Mouse (Mus musculus) heart, embryonic 12.5 days (tissue): ENCODE data around the gene Aars2. TPM values are rescaled to one million over a fixed set of nuclear protein-coding genes. Genes with fewer than 3 reads are reported as not detected.

Experiments used
- ATAC-seq: fragments of 200-750 bp; cut with Nextera tagmentation; 2 replicates; pipeline ENCODE4 v1.8.0; 2017; ENCODE audit warnings: moderate TSS enrichment, moderate library complexity; ENCODE audit not compliant: insufficient number of reproducible peaks, low FRiP score
- H3K27ac ChIP-seq: fragments of 300-500 bp; sonication (generic); 2 replicates; pipeline ENCODE4 v1.5.1; 2016; ENCODE audit warnings: mild to moderate bottlenecking, moderate library complexity; ENCODE audit not compliant: poor library complexity, severe bottlenecking
- H3K27me3 ChIP-seq: fragments of 300-500 bp; sonication (generic); replicated peaks from 2 replicates; pipeline ENCODE4 v1.6.1; 2016; ENCODE audit warnings: mild to moderate bottlenecking, moderate library complexity
- H3K36me3 ChIP-seq: fragments of 300-500 bp; sonication (generic); 2 replicates; pipeline ENCODE4 v1.6.1; 2016; ENCODE audit warnings: mild to moderate bottlenecking, moderate library complexity
- H3K4me1 ChIP-seq: fragments of 300-500 bp; sonication (generic); replicated peaks from 2 replicates; pipeline ENCODE4 v1.6.1; 2016; ENCODE audit warnings: mild to moderate bottlenecking
- H3K4me2 ChIP-seq: fragments of 300-500 bp; sonication (generic); 2 replicates; pipeline ENCODE4 v1.6.1; 2016; ENCODE audit warnings: mild to moderate bottlenecking, moderate library complexity
- H3K4me3 ChIP-seq: fragments of 300-500 bp; sonication (generic); 2 replicates; pipeline ENCODE4 v1.5.1; 2016; ENCODE audit warnings: mild to moderate bottlenecking
- H3K9ac ChIP-seq: fragments of 300-500 bp; sonication (generic); 2 replicates; pipeline ENCODE4 v1.6.1; 2016; ENCODE audit warnings: mild to moderate bottlenecking, moderate library complexity
- H3K9me3 ChIP-seq: fragments of 300-500 bp; sonication (generic); replicated peaks from 2 replicates; pipeline ENCODE4 v1.6.1; 2016; ENCODE audit warnings: mild to moderate bottlenecking, moderate library complexity
- WGBS: fragments of 180-500 bp; shearing (Covaris S2); methylation state at CpG from one replicate; pipeline ENCODE4 v1.1.7; 2016; 5-methylcytosine and 5-hydroxymethylcytosine counted together
- polyA plus RNA-seq: library from polyadenylated mRNA; unstranded; fragments of >200 nt; fragmentation: Nextera tagmentation; extraction: Ambion mirVana; gene quantifications from 2 replicates; pipeline ENCODE4 v1.2.1, GENCODE M21; 2016

The Aars2 gene
- polyA plus RNA-seq, 1 experiment from 2014 or later, result 25.3 TPM

- WGBS, result 57% methylated on average over 2 of the region's 2 CpGs
- Histone ChIP-seq H3K4me2 (no peak overlapping the region), H3K36me3 (no peaks in the 10 kb centered on the region), H3K4me1 (peaks cover 18% of the 10 kb centered on the region), H3K27ac (no peak overlapping the region), H3K27me3 (no peaks in the 10 kb centered on the region), H3K4me3 (no peak overlapping the region), H3K9ac (no peak overlapping the region), H3K9me3 (no peaks in the 10 kb centered on the region)
- ATAC-seq, result no peak
Observed at GRCm38 (mm10) chr17:45499516-45499915, 7.1 kb upstream of the Aars2 start.

GRCm38 (mm10) chr17:45500981-45501380 lies 5.7 kb upstream of the Aars2 start:
- H3K9me3 ChIP-seq, result no peaks in the 10 kb centered on the region
- 32% methylated on average over 4 of the region's 4 CpGs for WGBS
- no peak overlapping the region for H3K27ac ChIP-seq
- no peak for ATAC-seq
- H3K36me3 ChIP-seq, result no peaks in the 10 kb centered on the region
- H3K4me3 ChIP-seq, result no peak overlapping the region
- H3K4me2 ChIP-seq, result no peak overlapping the region
- peaks cover 18% of the 10 kb centered on the region for H3K4me1 ChIP-seq
- H3K9ac ChIP-seq, result no peak overlapping the region
- H3K27me3 ChIP-seq, result no peaks in the 10 kb centered on the region

GRCm38 (mm10) chr17:45502324-45502723 lies 4.3 kb upstream of the Aars2 start:
- H3K4me3 ChIP-seq, result no peak overlapping the region
- H3K9me3 ChIP-seq, result no peaks in the 10 kb centered on the region
- ATAC-seq, result no peak
- no peaks in the 10 kb centered on the region for H3K36me3 ChIP-seq
- no peak overlapping the region for H3K9ac ChIP-seq
- peaks cover 26% of the 10 kb centered on the region for H3K4me1 ChIP-seq
- H3K27me3 ChIP-seq, result no peaks in the 10 kb centered on the region
- no peak overlapping the region for H3K27ac ChIP-seq
- 48% methylated on average over 4 of the region's 4 CpGs for WGBS
- H3K4me2 ChIP-seq, result no peak overlapping the region

- no peak for ATAC-seq
- Histone ChIP-seq H3K27me3 (no peaks in the 10 kb centered on the region), H3K9ac (no peak overlapping the region), H3K36me3 (peaks cover 7% of the 10 kb centered on the region; the same call in 1 of the 2 replicates), H3K27ac (no peak overlapping the region; the same call in 1 of the 2 replicates), H3K4me1 (peaks cover 29% of the 10 kb centered on the region), H3K9me3 (no peaks in the 10 kb centered on the region), H3K4me2 (no peak overlapping the region), H3K4me3 (no peak overlapping the region)
- 41% methylated on average over 5 of the region's 5 CpGs for WGBS
Observed at GRCm38 (mm10) chr17:45503301-45503973, 3.2 kb upstream of the Aars2 start.

GRCm38 (mm10) chr17:45505941-45506465 lies 638 bp upstream of the Aars2 start:
- peaks cover 30% of the 10 kb centered on the region for H3K36me3 ChIP-seq
- peak overlapping the region; percentile 53; the same call in 1 of the 2 replicates for H3K4me2 ChIP-seq
- 0 out of 2 replicates have a peak overlapping the region, but pooled peaks have one; percentile 6 for H3K9ac ChIP-seq
- H3K4me1 ChIP-seq, result peaks cover 24% of the 10 kb centered on the region
- no peak overlapping the region for H3K27ac ChIP-seq
- ATAC-seq, result no peak
- no peaks in the 10 kb centered on the region for H3K27me3 ChIP-seq
- 68% methylated on average over 6 of the region's 6 CpGs for WGBS
- H3K4me3 ChIP-seq, result no peak overlapping the region
- no peaks in the 10 kb centered on the region for H3K9me3 ChIP-seq

- H3K9me3 ChIP-seq, result no peaks in the 10 kb centered on the region
- H3K36me3 ChIP-seq, result peaks cover 47% of the 10 kb centered on the region
- H3K27me3 ChIP-seq, result no peaks in the 10 kb centered on the region
- 87% methylated on average over 4 of the region's 4 CpGs for WGBS
- no peak overlapping the region for H3K4me3 ChIP-seq
- no peak overlapping the region for H3K27ac ChIP-seq
- peaks cover 13% of the 10 kb centered on the region; the same call in 1 of the 2 replicates for H3K4me1 ChIP-seq
- no peak for ATAC-seq
- no peak overlapping the region for H3K4me2 ChIP-seq
- no peak overlapping the region for H3K9ac ChIP-seq
Observed at GRCm38 (mm10) chr17:45510871-45511270, 4.2 kb downstream of the Aars2 start.

- Histone ChIP-seq H3K27me3 (no peaks in the 10 kb centered on the region), H3K27ac (no peak overlapping the region), H3K9me3 (no peaks in the 10 kb centered on the region), H3K4me1 (peaks cover 10% of the 10 kb centered on the region), H3K9ac (no peak overlapping the region), H3K36me3 (peaks cover 47% of the 10 kb centered on the region), H3K4me3 (no peak overlapping the region), H3K4me2 (no peak overlapping the region)
- 86% methylated on average over 4 of the region's 4 CpGs for WGBS
- ATAC-seq, result no peak
Observed at GRCm38 (mm10) chr17:45511757-45512156, 5.1 kb downstream of the Aars2 start.

DNA sequence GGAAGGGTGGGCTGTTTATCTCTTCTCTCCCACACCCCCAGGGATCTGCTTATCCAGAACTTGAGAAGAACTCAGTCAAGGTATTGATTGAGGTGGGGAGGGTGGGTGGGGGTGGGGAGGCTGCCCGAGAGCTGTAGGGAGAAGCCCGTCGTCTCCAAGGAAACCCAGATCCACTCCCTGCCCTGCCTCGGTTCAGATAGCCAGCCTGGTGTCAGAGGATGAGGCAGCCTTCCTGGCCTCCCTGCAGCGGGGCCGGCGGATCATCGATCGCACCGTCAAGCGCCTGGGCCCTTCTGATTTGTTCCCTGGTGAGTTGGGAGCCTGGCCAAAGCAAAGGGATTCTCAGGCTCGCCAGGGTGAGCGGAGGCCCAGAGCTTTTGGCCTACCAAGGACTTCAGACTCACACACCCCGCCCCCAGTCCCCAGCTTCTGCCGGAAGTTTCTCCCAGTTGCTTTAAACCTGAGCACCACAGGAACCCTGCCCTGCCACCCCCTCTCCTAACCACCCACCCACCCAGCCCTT lies 8.6 kb downstream of the Aars2 start:
- Histone ChIP-seq H3K4me1 (peaks cover 6% of the 10 kb centered on the region), H3K9me3 (no peaks in the 10 kb centered on the region), H3K9ac (no peak overlapping the region), H3K36me3 (peaks cover 57% of the 10 kb centered on the region), H3K27me3 (no peaks in the 10 kb centered on the region), H3K27ac (no peak overlapping the region), H3K4me3 (no peak overlapping the region), H3K4me2 (no peak overlapping the region)
- no peak for ATAC-seq
- WGBS, result 32% methylated on average over 15 of the region's 15 CpGs

DNA sequence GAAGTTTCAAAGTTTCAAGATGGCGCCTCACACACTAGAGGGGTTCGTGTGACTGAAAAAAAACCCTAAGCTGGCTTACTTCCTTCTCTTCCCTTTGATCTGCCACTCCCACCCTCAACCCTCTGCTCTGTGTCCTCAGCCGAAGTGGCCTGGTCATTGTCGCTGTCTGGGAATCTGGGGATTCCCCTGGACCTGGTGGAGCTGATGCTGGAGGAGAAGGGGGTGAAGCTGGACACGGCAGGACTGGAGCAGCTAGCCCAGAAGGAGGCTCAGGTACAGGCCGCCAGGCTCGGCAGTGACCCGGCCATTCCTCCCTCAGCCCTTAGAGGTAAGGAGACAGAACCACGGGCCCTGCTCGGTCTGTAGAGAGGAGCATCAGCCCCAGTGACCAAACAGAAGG lies 9.2 kb downstream of the Aars2 start:
- WGBS, result 73% methylated on average over 10 of the region's 10 CpGs
- Histone ChIP-seq H3K27ac (no peak overlapping the region), H3K9ac (no peak overlapping the region; the same call in 1 of the 2 replicates), H3K4me3 (no peak overlapping the region), H3K4me2 (no peak overlapping the region), H3K27me3 (no peaks in the 10 kb centered on the region), H3K36me3 (peaks cover 56% of the 10 kb centered on the region), H3K4me1 (peaks cover 10% of the 10 kb centered on the region), H3K9me3 (no peaks in the 10 kb centered on the region)
- ATAC-seq, result no peak

- no peak overlapping the region for H3K4me3 ChIP-seq
- 0 out of 2 replicates have a peak, but pooled peaks have one; percentile 14 for ATAC-seq
- H3K9me3 ChIP-seq, result no peaks in the 10 kb centered on the region
- no peak overlapping the region for H3K9ac ChIP-seq
- H3K4me2 ChIP-seq, result no peak overlapping the region
- no peak overlapping the region for H3K27ac ChIP-seq
- H3K4me1 ChIP-seq, result peaks cover 16% of the 10 kb centered on the region
- WGBS, result 28% methylated on average over 8 of the region's 8 CpGs
- no peaks in the 10 kb centered on the region for H3K27me3 ChIP-seq
- peaks cover 50% of the 10 kb centered on the region for H3K36me3 ChIP-seq
Observed at GRCm38 (mm10) chr17:45516488-45516887, 9.8 kb downstream of the Aars2 start.

- H3K27ac ChIP-seq, result no peak overlapping the region
- no peaks in the 10 kb centered on the region for H3K9me3 ChIP-seq
- H3K4me1 ChIP-seq, result peaks cover 22% of the 10 kb centered on the region
- H3K27me3 ChIP-seq, result no peaks in the 10 kb centered on the region
- no peak for ATAC-seq
- H3K9ac ChIP-seq, result no peak overlapping the region
- no peak overlapping the region for H3K4me2 ChIP-seq
- H3K4me3 ChIP-seq, result no peak overlapping the region
- H3K36me3 ChIP-seq, result peaks cover 47% of the 10 kb centered on the region
- 87% methylated on average over 21 of the region's 21 CpGs for WGBS
Observed at GRCm38 (mm10) chr17:45517135-45517534, 10.5 kb downstream of the Aars2 start.
